Mouse (Mus musculus): ENCODE data around the gene Wwc1.

Gene Wwc1

DNA sequence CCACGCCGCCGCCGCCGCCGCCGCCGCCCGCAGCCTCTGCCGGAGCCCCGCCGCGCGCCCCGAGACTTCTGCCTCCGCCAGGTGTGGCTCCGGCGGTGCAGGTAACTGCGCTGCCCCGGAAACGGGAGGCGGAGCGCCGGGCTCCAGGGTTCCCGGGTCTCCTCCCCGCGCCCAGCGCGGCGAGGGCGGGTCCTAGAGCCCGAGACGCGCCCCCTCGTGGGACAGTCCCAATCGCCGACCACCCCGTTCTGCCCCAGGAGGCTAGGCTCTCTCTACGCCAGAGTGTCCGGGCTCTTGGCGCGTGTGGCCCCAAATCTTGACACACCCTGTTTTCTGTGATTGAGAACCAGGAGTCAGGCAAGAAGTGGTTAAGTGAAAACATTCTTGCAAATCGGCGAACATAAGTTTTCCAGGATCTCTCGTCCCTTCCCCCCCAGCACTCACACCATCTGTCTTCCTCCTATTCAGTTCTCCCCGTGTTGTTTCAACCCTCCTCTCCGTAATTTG, at the start of gene Wwc1:
Gene Wwc1, minus strand, starts transcription at position 117 of the 507 bp plus-strand sequence.
- peak; percentile 57 for DNase-seq (ENCODE audit: low spot score)

GRCm38 (mm10) chr11:36020009-36020408, 39.7 kb upstream of the Wwc1 start:
- no peak for DNase-seq (ENCODE audit: low spot score)

- DNase-seq (ENCODE audit: low spot score), result no peak
Observed at GRCm38 (mm10) chr11:36013179-36013578, 32.9 kb upstream of the Wwc1 start.

DNA sequence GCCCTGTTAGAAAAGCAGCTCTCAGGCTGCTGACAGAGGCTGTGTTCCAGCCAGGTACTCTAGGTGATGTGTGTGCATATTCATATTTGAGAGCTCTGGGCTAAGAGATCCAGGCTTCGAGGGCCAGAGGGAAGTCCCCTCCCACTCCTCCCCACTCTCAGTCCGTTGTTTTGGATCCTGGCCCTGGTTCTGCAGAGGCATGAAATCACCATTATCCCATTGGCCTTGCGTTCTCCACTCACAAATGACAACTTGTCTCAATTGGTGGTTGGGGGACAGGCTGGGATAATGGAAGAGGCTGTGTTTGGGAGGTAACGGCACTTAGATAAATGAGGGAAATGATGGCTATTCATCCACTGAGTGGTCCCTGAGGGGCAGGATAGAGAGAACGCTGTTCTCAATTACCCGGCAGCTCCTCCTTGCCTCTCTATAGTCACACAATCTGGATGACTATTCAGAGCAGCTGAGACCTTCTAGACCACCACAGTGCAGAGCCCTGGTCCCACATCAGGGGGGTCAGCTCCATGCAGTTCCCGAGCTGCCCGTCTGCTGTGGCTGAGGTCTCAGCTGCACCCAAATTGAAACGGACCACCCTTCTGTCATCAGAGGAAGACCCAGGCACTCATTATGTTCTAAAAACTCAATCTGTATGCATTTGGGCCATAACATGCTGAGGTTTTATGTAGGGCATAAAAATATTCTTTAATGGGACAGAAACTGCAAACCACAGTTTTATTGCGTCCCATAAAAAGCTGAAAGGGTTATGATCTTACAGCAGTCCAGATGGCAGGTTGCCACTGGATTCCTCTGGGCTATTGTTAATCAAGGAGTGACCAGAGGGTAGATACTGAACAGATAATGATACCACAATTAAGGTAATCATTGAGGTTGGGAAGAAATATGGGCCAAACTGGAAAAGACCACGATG, 29.2 kb upstream of the Wwc1 start:
- no peak for DNase-seq (ENCODE audit: low spot score)

DNA sequence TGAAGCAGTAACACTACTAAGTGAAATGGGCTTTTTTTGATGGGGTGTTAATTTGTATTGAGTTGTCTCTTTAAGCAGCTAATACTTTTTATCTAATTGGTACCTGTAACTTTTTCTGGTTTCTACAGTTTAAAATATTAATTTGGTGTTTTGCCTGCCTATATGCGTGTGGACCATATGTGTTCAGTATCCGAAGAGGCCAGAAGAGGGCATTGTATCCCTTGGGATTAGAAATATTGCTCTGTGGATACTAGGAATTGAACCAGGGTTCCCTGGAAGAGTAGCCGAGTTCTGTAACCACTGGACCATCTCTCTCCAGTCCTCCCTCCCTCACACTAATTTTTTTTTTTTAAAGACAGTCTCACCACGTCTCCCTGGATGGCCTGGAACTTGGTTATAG, 22.6 kb upstream of the Wwc1 start:
- DNase-seq (ENCODE audit: low spot score), result no peak

- DNase-seq (ENCODE audit: low spot score), result peak; percentile 84
Observed at GRCm38 (mm10) chr11:36001282-36001970, 21.1 kb upstream of the Wwc1 start.

GRCm38 (mm10) chr11:36000585-36001281, 20.4 kb upstream of the Wwc1 start:
- DNase-seq (ENCODE audit: low spot score), result no peak

DNA sequence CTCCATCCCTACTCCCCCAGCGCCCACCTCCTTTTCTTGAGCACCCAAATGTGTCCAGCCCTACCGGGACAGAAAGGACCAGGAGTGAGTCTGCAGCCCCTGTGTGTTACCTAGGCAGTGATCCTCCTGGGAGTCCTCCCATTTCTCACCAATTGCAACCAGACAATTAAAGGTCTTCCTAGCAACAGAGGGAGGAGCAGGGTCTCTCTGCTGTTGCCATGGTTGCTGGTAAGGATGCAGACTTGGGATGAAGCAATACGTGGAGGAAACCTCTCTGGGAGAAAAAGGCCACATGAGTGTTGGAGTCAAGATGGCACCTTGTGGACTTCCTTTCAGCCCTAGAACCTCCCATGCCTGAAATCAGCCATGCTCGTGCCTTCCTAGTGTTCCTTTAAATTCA, 19.7 kb upstream of the Wwc1 start:
- DNase-seq (ENCODE audit: low spot score), result no peak

DNA sequence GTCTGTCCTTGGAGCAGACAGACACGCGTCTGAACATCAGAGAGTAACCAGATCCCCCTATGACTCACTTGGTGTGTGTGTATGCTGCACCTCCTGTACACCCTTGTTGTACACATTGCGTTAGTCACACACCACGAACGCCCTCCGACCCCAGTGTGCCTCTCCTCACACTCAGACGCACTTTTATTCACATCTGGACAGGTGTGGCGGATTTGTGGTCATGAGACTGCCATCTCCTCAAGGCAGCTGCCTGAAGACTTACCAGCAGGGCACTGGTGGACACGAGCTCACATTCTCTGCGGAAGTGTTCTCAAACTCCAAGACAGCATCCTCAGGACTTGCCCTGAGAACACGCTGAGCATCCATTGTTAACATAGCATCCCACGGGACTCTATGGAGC, 17.7 kb upstream of the Wwc1 start:
- DNase-seq (ENCODE audit: low spot score), result no peak

DNA sequence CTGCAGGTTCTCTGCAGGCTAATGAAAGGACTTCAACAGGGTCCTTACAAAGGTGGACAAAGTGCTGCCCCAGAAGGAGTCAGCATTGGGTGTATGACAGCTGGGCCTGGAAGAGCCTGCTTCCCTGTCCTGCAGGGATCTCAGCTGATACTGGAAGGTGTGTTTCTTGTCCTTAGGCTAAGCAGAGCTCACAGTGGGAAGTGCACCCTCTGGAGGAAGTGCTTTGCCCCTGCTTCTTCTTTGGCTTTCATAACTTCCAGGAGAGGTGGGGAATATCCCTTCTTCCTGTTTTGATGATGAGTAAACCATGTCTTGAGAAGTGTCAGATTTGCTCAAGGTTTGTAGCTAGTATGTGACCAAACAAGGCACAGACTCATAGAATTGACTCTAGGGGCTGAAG, 15.0 kb upstream of the Wwc1 start:
- DNase-seq (ENCODE audit: low spot score), result no peak

GRCm38 (mm10) chr11:35991846-35992245, 11.5 kb upstream of the Wwc1 start:
- DNase-seq (ENCODE audit: low spot score), result peak; percentile 24

DNA sequence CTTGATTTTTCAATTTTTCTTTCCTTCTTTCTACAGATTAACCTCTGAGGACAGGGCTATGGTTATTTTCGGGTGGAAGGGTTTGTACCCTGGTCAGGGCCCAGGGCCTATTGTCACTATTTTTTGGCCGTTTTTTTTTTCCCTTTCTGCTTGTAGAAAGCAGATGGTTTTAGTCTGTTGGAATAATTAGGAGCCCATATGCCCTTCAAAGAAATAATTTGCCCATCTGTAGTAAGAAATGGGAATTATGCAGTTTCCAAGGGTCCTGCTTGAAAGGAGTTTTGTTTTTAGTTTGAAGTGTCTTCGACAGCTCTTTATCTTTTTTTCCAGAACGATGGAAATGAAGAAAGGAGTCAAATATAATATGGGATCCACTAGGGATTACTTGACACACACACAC, 9.6 kb upstream of the Wwc1 start:
- DNase-seq (ENCODE audit: low spot score), result no peak

- DNase-seq (ENCODE audit: low spot score), result peak; percentile 45
Observed at GRCm38 (mm10) chr11:35985841-35986393, 5.6 kb upstream of the Wwc1 start.

- no peak for DNase-seq (ENCODE audit: low spot score)
Observed at GRCm38 (mm10) chr11:35982734-35983133, 2.4 kb upstream of the Wwc1 start.

- peak; percentile 33 for DNase-seq (ENCODE audit: low spot score)
Observed at GRCm38 (mm10) chr11:35979733-35980410, 455 bp downstream of the Wwc1 start.

DNA sequence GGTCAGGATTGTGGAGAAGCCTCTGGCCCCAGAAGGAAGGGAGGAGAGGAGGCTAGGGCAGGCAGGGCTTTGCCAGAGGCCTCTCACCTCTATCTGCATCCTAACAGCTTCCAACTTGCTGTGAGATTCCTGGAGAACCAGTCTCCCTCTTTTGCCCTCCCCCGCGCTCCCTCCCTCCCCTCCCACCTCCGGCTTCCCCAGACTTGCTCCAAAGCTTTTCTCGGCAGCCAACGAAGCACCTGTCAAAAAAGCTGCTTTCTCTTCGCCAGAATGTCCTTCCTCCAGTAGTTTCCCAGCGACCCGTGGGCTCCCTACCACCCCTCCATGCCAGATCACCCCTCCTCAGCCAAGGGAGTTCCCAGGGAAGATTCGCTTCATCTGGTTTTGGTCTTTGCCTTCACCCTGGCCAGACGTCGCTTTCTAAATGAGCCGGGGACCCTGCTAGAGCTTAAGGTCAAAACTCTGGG, 1.0 kb downstream of the Wwc1 start:
- DNase-seq (ENCODE audit: low spot score), result no peak

DNA sequence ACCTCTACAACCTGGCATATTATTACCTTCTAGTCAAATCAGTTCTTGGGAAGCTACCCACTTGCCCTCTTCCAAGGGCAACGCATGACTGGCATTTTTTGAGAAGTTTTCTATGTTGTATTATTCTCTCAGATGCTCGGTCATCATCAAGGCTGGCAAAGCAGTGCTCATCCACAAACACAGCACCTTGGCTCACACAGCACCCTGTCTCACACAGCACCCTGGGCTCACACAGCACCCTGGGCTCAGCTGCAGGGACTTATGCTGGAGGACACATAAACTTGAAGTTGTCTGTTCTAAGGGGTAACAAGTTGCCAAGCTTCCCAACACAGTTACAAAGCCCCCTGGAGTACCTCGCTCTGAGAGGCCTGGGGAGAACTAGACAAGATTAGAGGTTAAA, 2.5 kb downstream of the Wwc1 start:
- DNase-seq (ENCODE audit: low spot score), result no peak

- DNase-seq (ENCODE audit: low spot score), result no peak
Observed at GRCm38 (mm10) chr11:35977096-35977495, 3.2 kb downstream of the Wwc1 start.

GRCm38 (mm10) chr11:35976482-35976881, 3.8 kb downstream of the Wwc1 start:
- DNase-seq (ENCODE audit: low spot score), result no peak

- no peak for DNase-seq (ENCODE audit: low spot score)
Observed at GRCm38 (mm10) chr11:35974632-35975450, 5.5 kb downstream of the Wwc1 start.

DNA sequence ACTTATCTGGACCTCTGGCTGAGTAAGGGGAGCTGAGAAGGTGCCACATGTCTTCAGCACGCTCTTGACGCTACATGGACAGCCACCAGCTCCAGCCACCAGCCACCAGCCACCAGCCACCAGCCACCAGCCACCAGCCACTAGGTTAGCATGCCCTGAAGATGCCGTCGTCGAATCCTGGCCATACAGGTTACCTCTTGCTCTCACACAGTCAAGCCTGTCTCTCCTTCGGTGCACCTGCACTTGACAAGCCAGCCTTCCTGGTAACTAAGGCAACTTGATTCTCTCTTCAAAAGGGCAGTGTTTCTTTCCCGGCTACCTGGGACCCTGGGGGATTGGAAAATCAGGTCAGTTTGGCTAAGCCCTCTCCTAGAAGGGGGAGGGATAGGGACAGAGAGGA, 7.2 kb downstream of the Wwc1 start:
- DNase-seq (ENCODE audit: low spot score), result no peak

Data from testis, postnatal 14 days (tissue).